Mouse (Mus musculus) urinary bladder, postnatal 14 days (tissue): ENCODE measurements at regions not wholly inside any gene's neighbourhood (a gene's known extent, or its start where the extent isn't known, plus 50 kb on each side); places are given as distances from the start of the nearest gene placed in this dataset.

Experiments used
- DNase-seq: peaks from one replicate; pipeline ENCODE4 v3.0.0; 2021; ENCODE audit warnings: low spot score

DNA sequence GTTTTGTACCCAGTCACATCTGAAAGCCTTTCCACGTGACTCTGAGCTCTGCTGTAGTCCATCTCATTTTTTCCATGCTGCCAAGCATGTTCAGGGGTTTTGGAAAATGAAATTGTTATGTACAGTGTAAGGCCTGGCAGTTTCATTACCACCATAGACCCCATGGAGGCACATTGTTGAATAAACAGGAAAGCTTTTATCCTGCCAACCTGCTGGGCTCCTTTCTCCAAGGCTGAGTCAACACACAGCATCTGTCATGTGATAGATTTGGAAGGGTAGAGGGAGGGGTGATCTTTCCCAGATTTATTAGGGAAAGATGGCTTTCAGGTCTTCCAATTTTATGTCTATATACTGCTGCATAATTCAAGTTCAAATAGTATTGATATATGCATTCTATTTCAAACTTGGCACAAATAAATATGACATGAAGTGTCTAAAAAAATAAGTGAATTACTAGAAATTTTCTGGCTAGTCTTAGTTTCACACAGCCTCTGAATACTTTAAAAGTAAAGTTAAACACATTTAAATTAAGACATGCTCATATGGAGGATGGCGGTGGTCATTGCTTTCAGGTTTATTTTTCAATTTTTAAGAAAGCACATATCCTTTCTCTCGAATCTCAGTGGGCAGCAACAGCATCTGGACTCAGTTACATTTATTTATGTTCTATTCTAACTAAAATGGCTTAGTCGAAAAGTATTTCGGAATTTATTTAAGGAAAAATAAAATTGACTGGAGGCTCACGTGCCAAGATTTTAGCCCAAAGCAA lies 942.1 kb upstream of the Flrt2 start:
- DNase-seq: no peak

DNA sequence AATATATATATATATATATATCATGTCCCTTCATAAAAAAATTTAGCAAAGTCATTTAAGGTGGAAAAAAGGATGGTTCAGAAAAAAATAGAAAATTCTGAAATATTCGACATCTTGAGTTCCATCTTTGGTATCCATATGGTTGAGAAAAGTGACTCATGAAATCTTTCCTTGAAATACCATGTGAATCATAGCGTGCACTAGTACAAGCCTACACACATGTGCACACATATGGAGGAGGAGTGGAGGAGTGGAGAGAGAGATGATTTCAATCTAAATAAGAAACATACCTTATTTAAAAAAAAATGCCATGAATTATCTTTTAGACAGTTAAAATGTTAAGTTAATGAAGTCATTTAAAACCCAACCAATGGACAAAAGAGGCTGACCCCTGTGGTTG lies 936.3 kb upstream of the Flrt2 start:
- no peak for DNase-seq

DNA sequence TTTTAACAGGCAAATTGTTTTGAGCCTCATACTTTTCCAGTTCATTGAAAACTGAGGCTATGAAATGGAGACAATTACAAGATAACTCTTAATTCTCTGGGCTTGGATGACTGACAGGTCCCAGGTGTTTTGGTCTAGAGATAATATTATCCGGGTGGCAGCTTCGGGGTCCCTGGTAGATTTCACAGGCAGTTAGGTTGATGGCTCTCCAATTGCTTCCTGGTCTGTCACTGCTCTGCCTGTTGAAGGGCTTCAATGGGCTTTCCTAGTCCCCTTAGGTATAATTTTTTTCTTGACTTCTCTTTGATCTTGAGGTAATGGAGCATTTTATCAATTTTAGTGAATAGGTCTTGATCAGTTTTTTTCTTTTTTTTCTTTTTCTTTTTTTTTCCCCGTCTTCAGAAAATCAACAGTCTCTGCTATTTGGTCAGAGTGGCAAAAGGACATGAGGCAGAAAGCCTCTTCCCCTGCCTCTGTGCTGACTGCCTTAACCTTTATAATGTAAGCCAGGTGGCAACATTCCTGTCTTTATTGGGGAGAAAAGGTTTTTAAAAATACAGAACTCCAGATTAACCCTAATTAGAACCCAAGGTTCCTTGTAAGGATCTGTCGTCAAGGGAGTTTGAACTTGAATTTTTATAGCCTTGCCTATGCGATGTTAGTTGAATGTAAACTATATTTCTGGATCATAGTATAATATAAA lies 896.0 kb upstream of the Flrt2 start:
- DNase-seq: no peak

DNA sequence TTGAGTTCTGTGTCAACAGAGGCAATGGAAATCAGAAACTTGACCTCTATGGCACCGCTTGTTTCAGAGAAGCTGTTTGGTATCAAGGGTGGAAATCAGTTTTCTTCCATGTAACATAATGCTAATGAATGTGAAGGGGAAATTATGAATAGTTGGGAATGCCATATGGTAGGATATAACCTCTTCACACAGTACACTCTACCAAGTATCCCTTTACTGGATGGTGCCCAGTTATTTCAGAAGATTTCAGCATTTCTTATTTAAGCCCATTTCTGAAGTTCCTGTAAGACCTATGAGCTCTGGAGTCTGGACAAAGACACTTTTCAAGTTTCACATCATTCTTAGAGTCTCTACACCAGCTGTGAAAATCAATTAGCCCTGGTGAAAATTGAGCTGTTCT lies 887.3 kb upstream of the Flrt2 start:
- no peak for DNase-seq

DNA sequence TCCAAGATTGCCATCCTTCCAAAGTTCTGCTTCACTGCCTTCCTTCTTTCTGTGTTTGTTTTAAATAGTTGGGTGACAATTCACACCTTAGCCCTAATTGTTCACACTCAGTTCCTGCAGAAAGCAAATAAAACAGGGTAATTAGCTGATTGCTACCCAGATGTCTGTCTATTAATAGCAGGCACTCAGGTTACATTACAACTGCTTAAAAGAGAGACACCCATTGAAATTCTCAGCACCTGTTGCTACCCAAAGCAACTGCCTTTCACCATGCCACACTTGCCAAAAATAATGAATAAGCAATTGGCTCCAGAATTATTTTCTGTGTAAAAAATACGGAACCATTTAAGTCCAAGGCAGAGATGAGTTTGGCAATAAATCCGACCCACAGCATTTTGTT lies 860.6 kb upstream of the Flrt2 start:
- no peak for DNase-seq

DNA sequence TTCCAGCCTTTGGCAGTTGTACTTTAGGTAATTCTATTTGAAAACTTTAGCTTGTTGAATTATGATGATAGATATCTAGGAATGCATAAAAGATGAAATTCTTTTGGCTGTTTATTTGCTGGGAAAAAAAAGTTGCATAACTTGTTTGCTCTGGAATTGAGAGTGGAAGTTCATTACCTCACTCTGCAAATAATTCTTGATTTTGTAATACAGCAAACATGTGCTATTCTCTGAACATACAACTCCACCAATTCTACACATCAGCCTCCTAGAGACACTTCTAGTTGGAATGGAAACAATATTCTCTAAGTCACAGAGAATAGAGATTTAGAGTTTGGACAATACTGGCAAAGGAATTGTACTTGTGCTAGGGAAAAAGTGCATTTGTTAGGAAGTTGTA lies 829.3 kb upstream of the Flrt2 start:
- no peak for DNase-seq

DNA sequence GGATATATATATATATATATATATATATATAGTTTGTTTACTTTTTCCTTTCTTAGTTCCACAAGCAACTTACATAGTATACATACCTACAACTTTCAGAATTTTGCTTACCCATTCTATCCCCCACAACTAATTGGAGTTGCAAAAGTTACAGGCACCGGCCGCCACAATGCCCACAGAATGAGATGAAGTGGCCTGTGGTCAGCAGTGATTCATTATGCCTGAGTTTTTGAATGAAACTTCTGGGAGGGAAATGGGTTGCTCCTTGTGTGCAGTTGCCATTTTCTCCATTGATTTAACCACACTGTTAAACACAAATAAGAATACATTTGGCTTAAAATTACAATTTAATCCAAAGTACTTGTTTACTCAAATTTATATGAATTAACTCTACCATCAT lies 781.2 kb upstream of the Flrt2 start:
- no peak for DNase-seq

DNA sequence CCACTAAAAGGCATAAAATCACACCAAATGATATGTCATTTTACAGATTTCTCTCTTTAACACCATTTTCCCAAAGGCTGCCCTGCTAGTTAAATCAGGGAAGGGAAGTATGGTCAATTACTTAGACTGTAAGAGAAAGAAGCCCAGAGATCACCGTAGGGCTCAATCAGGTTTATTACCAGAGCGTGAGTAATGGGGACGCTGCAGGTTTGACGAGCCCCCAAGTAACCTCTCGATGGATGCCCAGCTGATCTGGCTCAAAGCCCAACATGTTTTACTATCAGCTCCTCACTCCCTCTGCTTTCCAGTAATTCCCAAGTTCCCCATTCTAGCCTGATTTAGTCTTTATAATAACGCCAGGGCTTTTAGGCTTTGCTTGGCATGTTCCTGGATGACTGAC lies 749.0 kb upstream of the Flrt2 start:
- DNase-seq: no peak
